Mouse (Mus musculus) embryonic facial prominence, embryonic 12.5 days (tissue): ENCODE measurements around the gene Flt3l. TPM values are rescaled to one million over a fixed set of nuclear protein-coding genes. Genes with fewer than 3 reads are reported as not detected.
A peak's percentile ranks its signal among the peaks of the same experiment; 100 is the strongest.
"Not testable (repeated sequence)": the region's sequence is repeated elsewhere in the genome, so short reads cannot be mapped to it uniquely, and the experiment has no call there.

Experiments used
- ATAC-seq: fragments of 200-750 bp; cut with Nextera tagmentation; 2 replicates; pipeline ENCODE4 v1.8.0; 2017; ENCODE audit not compliant: insufficient number of reproducible peaks, insufficient read depth, low FRiP score, low TSS enrichment
- H3K27ac ChIP-seq: fragments of 300-500 bp; sonication (generic); 2 replicates; pipeline ENCODE4 v1.5.1; 2016; ENCODE audit warnings: mild to moderate bottlenecking
- H3K27me3 ChIP-seq: fragments of 300-500 bp; sonication (generic); 2 replicates; pipeline ENCODE4 v1.6.1; 2016; ENCODE audit warnings: mild to moderate bottlenecking, moderate library complexity
- H3K36me3 ChIP-seq: fragments of 300-500 bp; sonication (generic); 2 replicates; pipeline ENCODE4 v1.6.1; 2016; ENCODE audit warnings: mild to moderate bottlenecking
- H3K4me1 ChIP-seq: fragments of 300-500 bp; sonication (generic); 2 replicates; pipeline ENCODE4 v1.6.1; 2016
- H3K4me2 ChIP-seq: fragments of 300-500 bp; sonication (generic); replicated peaks from 2 replicates; pipeline ENCODE4 v1.6.1; 2016; ENCODE audit warnings: mild to moderate bottlenecking, moderate library complexity
- H3K4me3 ChIP-seq: fragments of 300-500 bp; sonication (generic); 2 replicates; pipeline ENCODE4 v1.5.1; 2016; ENCODE audit warnings: mild to moderate bottlenecking
- H3K9ac ChIP-seq: fragments of 300-500 bp; sonication (generic); 2 replicates; pipeline ENCODE4 v1.6.1; 2016; ENCODE audit warnings: mild to moderate bottlenecking, moderate library complexity
- H3K9me3 ChIP-seq: fragments of 300-500 bp; sonication (generic); 2 replicates; pipeline ENCODE4 v1.6.1; 2016; ENCODE audit warnings: mild to moderate bottlenecking, moderate library complexity
- WGBS: fragments of 180-500 bp; shearing (Covaris S2); methylation state at CpG from one replicate; pipeline ENCODE4 v1.1.7; 2016; 5-methylcytosine and 5-hydroxymethylcytosine counted together
- polyA plus RNA-seq: library from polyadenylated mRNA; unstranded; fragments of >200 nt; fragmentation: Nextera tagmentation; extraction: Ambion mirVana; gene quantifications from 2 replicates; pipeline ENCODE4 v1.2.1, GENCODE M21; 2016

Gene Flt3l
- polyA plus RNA-seq, 1 experiment from 2014 or later: 1.1 TPM

- Histone ChIP-seq H3K4me3 (no peak overlapping the region), H3K27me3 (peaks cover 91% of the 10 kb centered on the region), H3K9ac (no peak overlapping the region), H3K4me2 (no peak overlapping the region), H3K36me3 (no peaks in the 10 kb centered on the region), H3K4me1 (peaks cover 12% of the 10 kb centered on the region), H3K9me3 (peaks cover 5% of the 10 kb centered on the region; the same call in 1 of the 2 replicates), H3K27ac (no peak overlapping the region)
- 4% methylated on average over 13 of the region's 13 CpGs for WGBS
- no peak for ATAC-seq
Measured at GRCm38 (mm10) chr7:45175398-45175797, 39.2 kb upstream of the Flt3l start.

GRCm38 (mm10) chr7:45174567-45175280 lies 38.5 kb upstream of the Flt3l start:
- Histone ChIP-seq H3K9me3 (peaks cover 11% of the 10 kb centered on the region), H3K4me2 (peak overlapping the region; percentile 14), H3K4me1 (peaks cover 12% of the 10 kb centered on the region), H3K27ac (no peak overlapping the region), H3K27me3 (peaks cover 90% of the 10 kb centered on the region), H3K4me3 (no peak overlapping the region; the same call in 1 of the 2 replicates), H3K9ac (no peak overlapping the region), H3K36me3 (no peaks in the 10 kb centered on the region)
- no peak for ATAC-seq
- WGBS: 2% methylated on average over 29 of the region's 29 CpGs

GRCm38 (mm10) chr7:45173772-45174171 lies 37.5 kb upstream of the Flt3l start:
- H3K27me3 ChIP-seq: peaks cover 90% of the 10 kb centered on the region
- not testable (repeated sequence) for H3K4me2 ChIP-seq, H3K4me3 ChIP-seq

GRCm38 (mm10) chr7:45172974-45173373 lies 36.7 kb upstream of the Flt3l start:
- H3K4me3 ChIP-seq: no peak overlapping the region
- H3K4me2 ChIP-seq: no peak overlapping the region
- H3K9me3 ChIP-seq: peaks cover 21% of the 10 kb centered on the region
- 58% methylated on average over 7 of the region's 7 CpGs for WGBS
- peaks cover 12% of the 10 kb centered on the region for H3K4me1 ChIP-seq
- H3K9ac ChIP-seq: no peak overlapping the region
- no peaks in the 10 kb centered on the region for H3K36me3 ChIP-seq
- no peak overlapping the region for H3K27ac ChIP-seq
- no peak for ATAC-seq
- H3K27me3 ChIP-seq: peaks cover 90% of the 10 kb centered on the region

More at GRCm38 (mm10) chr7:45173772-45174171, 37.5 kb upstream of the Flt3l start:
- H3K36me3 ChIP-seq, ATAC-seq, H3K9ac ChIP-seq, H3K27ac ChIP-seq: not testable (repeated sequence)
- Histone ChIP-seq H3K9me3 (peaks cover 21% of the 10 kb centered on the region), H3K4me1 (peaks cover 12% of the 10 kb centered on the region)
- WGBS: 42% methylated on average over 1 of the region's 1 CpGs

- no peak overlapping the region for H3K4me3 ChIP-seq
- WGBS: 97% methylated on average over 3 of the region's 3 CpGs
Measured at GRCm38 (mm10) chr7:45169495-45169894, 33.3 kb upstream of the Flt3l start.

GRCm38 (mm10) chr7:45168656-45169055 lies 32.4 kb upstream of the Flt3l start:
- WGBS: 4% methylated on average over 24 of the region's 24 CpGs
- no peak overlapping the region for H3K9ac ChIP-seq
- no peak for ATAC-seq
- no peak overlapping the region for H3K27ac ChIP-seq
- H3K27me3 ChIP-seq: peaks cover 90% of the 10 kb centered on the region
- H3K4me2 ChIP-seq: no peak overlapping the region
- no peaks in the 10 kb centered on the region for H3K36me3 ChIP-seq
- H3K4me1 ChIP-seq: no peaks in the 10 kb centered on the region
- peaks cover 21% of the 10 kb centered on the region for H3K9me3 ChIP-seq
- H3K4me3 ChIP-seq: no peak overlapping the region

More at GRCm38 (mm10) chr7:45169495-45169894, 33.3 kb upstream of the Flt3l start:
- Histone ChIP-seq H3K27ac (no peak overlapping the region), H3K4me2 (no peak overlapping the region), H3K36me3 (no peaks in the 10 kb centered on the region), H3K27me3 (peaks cover 89% of the 10 kb centered on the region), H3K9me3 (peaks cover 21% of the 10 kb centered on the region), H3K4me1 (no peaks in the 10 kb centered on the region), H3K9ac (no peak overlapping the region)
- no peak for ATAC-seq

- peaks cover 92% of the 10 kb centered on the region for H3K27me3 ChIP-seq
- H3K9ac ChIP-seq: no peak overlapping the region
- peaks cover 21% of the 10 kb centered on the region for H3K9me3 ChIP-seq
- no peaks in the 10 kb centered on the region for H3K36me3 ChIP-seq
- no peak overlapping the region for H3K4me3 ChIP-seq
- no peak overlapping the region for H3K27ac ChIP-seq
- H3K4me1 ChIP-seq: no peaks in the 10 kb centered on the region
- no peak for ATAC-seq
- 1% methylated on average over 19 of the region's 19 CpGs for WGBS
- H3K4me2 ChIP-seq: no peak overlapping the region
Measured at GRCm38 (mm10) chr7:45167761-45168445, 31.7 kb upstream of the Flt3l start.

GRCm38 (mm10) chr7:45166950-45167401 lies 30.7 kb upstream of the Flt3l start:
- peaks cover 93% of the 10 kb centered on the region for H3K27me3 ChIP-seq
- ATAC-seq: no peak
- no peaks in the 10 kb centered on the region for H3K36me3 ChIP-seq
- H3K4me2 ChIP-seq: no peak overlapping the region
- H3K9me3 ChIP-seq: peaks cover 21% of the 10 kb centered on the region
- peaks cover 4% of the 10 kb centered on the region; the same call in 1 of the 2 replicates for H3K4me1 ChIP-seq
- 26% methylated on average over 10 of the region's 10 CpGs for WGBS
- H3K27ac ChIP-seq: no peak overlapping the region
- H3K4me3 ChIP-seq: no peak overlapping the region
- H3K9ac ChIP-seq: no peak overlapping the region

GRCm38 (mm10) chr7:45165701-45166100 lies 29.5 kb upstream of the Flt3l start:
- Histone ChIP-seq H3K4me3 (no peak overlapping the region), H3K36me3 (0 out of 2 replicates have a peak, but pooled peaks cover 6% of the 10 kb centered on the region), H3K27me3 (peaks cover 82% of the 10 kb centered on the region), H3K9ac (no peak overlapping the region), H3K4me1 (peaks cover 4% of the 10 kb centered on the region; the same call in 1 of the 2 replicates), H3K4me2 (no peak overlapping the region), H3K9me3 (peaks cover 19% of the 10 kb centered on the region), H3K27ac (no peak overlapping the region)
- 45% methylated on average over 11 of the region's 11 CpGs for WGBS
- no peak for ATAC-seq

- Histone ChIP-seq H3K27me3 (peaks cover 74% of the 10 kb centered on the region), H3K4me2 (no peak overlapping the region), H3K9me3 (peaks cover 11% of the 10 kb centered on the region), H3K4me3 (no peak overlapping the region), H3K27ac (no peak overlapping the region), H3K4me1 (peaks cover 4% of the 10 kb centered on the region; the same call in 1 of the 2 replicates), H3K9ac (no peak overlapping the region), H3K36me3 (peaks cover 14% of the 10 kb centered on the region)
- no peak for ATAC-seq
- 62% methylated on average over 5 of the region's 5 CpGs for WGBS
Measured at GRCm38 (mm10) chr7:45164833-45165232, 28.6 kb upstream of the Flt3l start.

- 1% methylated on average over 33 of the region's 41 CpGs for whole genome bisulfite sequencing
- ATAC-seq: no peak
- peaks cover 4% of the 10 kb centered on the region; the same call in 1 of the 2 replicates for H3K4me1 ChIP-seq
- H3K4me2 ChIP-seq: peak within 1 kb of the TSS; percentile 62
- peak within 1 kb of the TSS; percentile 54 for H3K9ac ChIP-seq
- peak within 1 kb of the TSS; percentile 36 for H3K4me3 ChIP-seq
- peaks cover 65% of the 10 kb centered on the region for H3K27me3 ChIP-seq
- no peak within 1 kb of the TSS for H3K27ac ChIP-seq
- H3K36me3 ChIP-seq: peaks cover 23% of the 10 kb centered on the region
- peaks cover 2% of the 10 kb centered on the region for H3K9me3 ChIP-seq
Measured at GRCm38 (mm10) chr7:45163735-45164490, 27.7 kb upstream of the Flt3l start, which contains the start of gene Slc17a7. TSS of gene Slc17a7 (plus strand) at chr7:45163949.
